In the genomic region with DNA sequence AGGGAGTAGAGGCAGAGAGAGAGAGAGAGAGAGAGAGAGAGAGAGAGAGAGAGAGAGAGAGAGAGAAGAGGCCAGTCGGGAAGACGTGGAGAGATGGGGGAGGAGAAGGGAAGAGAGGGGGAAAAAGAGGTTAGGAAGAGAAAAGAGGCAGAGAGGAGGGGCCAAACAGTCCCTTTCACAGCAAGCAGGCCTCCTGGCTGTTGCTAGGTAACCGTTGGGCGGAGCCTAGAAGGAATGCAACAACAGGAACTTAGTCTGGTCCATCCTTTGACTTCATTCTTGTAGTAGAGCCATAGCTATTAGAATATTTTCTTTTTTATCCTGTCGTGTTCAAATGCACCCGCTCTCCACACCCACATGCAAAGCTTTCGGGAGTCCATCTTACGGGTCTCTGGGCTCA, we compare ENCODE assay signal across 9 mouse cellular contexts. TPM values are rescaled to one million over a fixed set of nuclear protein-coding genes. Genes with fewer than 3 reads are reported as not detected.
DNase-seq lines count a peak whose midpoint lies in the region; ATAC-seq and TF ChIP-seq lines count a peak whose summit lies in the region.
"Had no signal": no experiment of that assay in that cellular context is flagged by ENCODE, and none has a peak within 500 bp of the region (broad histone marks: within the 10 kb centered on the region; RNA-seq: fewer than 3 reads in every experiment).

No protein-coding gene starts in this region.

- no peaks in the 10 kb centered on the region for H3K36me3 ChIP-seq in heart, embryonic 11.5 days (ENCODE audit: control insufficient read depth, insufficient read depth, low read length)
- H3K36me3 ChIP-seq in embryonic facial prominence, embryonic 11.5 days (replicated peaks; ENCODE audit: control insufficient read depth, insufficient read depth, low read depth, low read length) = no peaks in the 10 kb centered on the region
- H3K36me3 ChIP-seq in kidney, postnatal 0 days (ENCODE audit: insufficient read depth, low read length) = no peaks in the 10 kb centered on the region

- no peak overlapping the region for H3K9ac ChIP-seq in heart, embryonic 11.5 days (ENCODE audit: low read depth, low read length)
- no peak overlapping the region for H3K9ac ChIP-seq in embryonic facial prominence, embryonic 11.5 days (replicated peaks; ENCODE audit: low read length)
- H3K9ac ChIP-seq in kidney, postnatal 0 days (ENCODE audit: low read depth, low read length) = no peak overlapping the region

- DNase-seq in heart, postnatal 25 days (ENCODE audit: low spot score) = no peak
- peak; percentile 83 for DNase-seq in ES-CJ7 (ENCODE audit: low read depth, low spot score)
- peak; percentile 89 for DNase-seq in embryonic facial prominence, embryonic 11.5 days (ENCODE audit: low spot score)
- DNase-seq in kidney, postnatal 0 days (ENCODE audit: low spot score) = peak; percentile 87
- peak; percentile 51 for DNase-seq in thymus, postnatal 0 days (ENCODE audit: low spot score)
- DNase-seq in frontal cortex, postnatal 10 days (ENCODE audit: low spot score in 2 of 2) = no peak

- no peak for TF ChIP-seq CTCF in kidney, postnatal 0 days (IDR thresholded peaks at IDR 0.05; ENCODE audit: low read depth)

- H3K27me3 ChIP-seq in heart, embryonic 11.5 days (ENCODE audit: control insufficient read depth, insufficient read depth, low read length) = no peaks in the 10 kb centered on the region
- no peaks in the 10 kb centered on the region for H3K27me3 ChIP-seq in embryonic facial prominence, embryonic 11.5 days (ENCODE audit: control insufficient read depth, insufficient read depth, low read length)
- no peaks in the 10 kb centered on the region for H3K27me3 ChIP-seq in kidney, postnatal 0 days (ENCODE audit: insufficient read depth, low read length)

- 0 out of 2 replicates have a peak, but pooled peaks cover 4% of the 10 kb centered on the region for H3K4me1 ChIP-seq in heart, embryonic 11.5 days (ENCODE audit: control insufficient read depth, insufficient read depth, low read length)
- H3K4me1 ChIP-seq in embryonic facial prominence, embryonic 11.5 days (ENCODE audit: control insufficient read depth, insufficient read depth, low read length) = no peaks in the 10 kb centered on the region
- 0 out of 2 replicates have a peak, but pooled peaks cover 7% of the 10 kb centered on the region for H3K4me1 ChIP-seq in kidney, postnatal 0 days (replicated peaks; ENCODE audit: insufficient read depth, low read length)

- H3K27ac ChIP-seq in heart, embryonic 11.5 days (ENCODE audit: low read depth, low read length) = no peak overlapping the region
- H3K27ac ChIP-seq in embryonic facial prominence, embryonic 11.5 days (replicated peaks; ENCODE audit: low read depth, low read length) = no peak overlapping the region
- H3K27ac ChIP-seq in kidney, postnatal 0 days = no peak overlapping the region

- no peak for ATAC-seq in heart, embryonic 11.5 days (replicated peaks; ENCODE audit: insufficient number of reproducible peaks, low FRiP score, low TSS enrichment)
- 0 out of 2 replicates have a peak, but pooled peaks have one; percentile 55 for ATAC-seq in embryonic facial prominence, embryonic 11.5 days (replicated peaks; ENCODE audit: insufficient number of reproducible peaks, low FRiP score, low TSS enrichment, low read depth)
- no peak; the same call in 1 of the 2 replicates for ATAC-seq in kidney, postnatal 0 days (replicated peaks; ENCODE audit: low FRiP score, low read depth)
- peak; percentile 37 for ATAC-seq in megakaryocyte progenitor cell, adult 5-6 weeks (replicated peaks; ENCODE audit: poor library complexity)

- intact Hi-C loops in heart, postnatal 25 days (cut with DNase I) = no loop called here

- no peaks in the 10 kb centered on the region for H3K9me3 ChIP-seq in heart, embryonic 11.5 days (replicated peaks; ENCODE audit: control insufficient read depth, low read length)
- H3K9me3 ChIP-seq in embryonic facial prominence, embryonic 11.5 days (replicated peaks; ENCODE audit: control insufficient read depth, low read length) = no peaks in the 10 kb centered on the region
- no peaks in the 10 kb centered on the region for H3K9me3 ChIP-seq in kidney, postnatal 0 days (replicated peaks; ENCODE audit: low read length)

- whole genome bisulfite sequencing in heart, embryonic 11.5 days (ENCODE audit: insufficient replicate concordance) = 12% methylated on average over 8 of the region's 8 CpGs
- WGBS in embryonic facial prominence, embryonic 11.5 days = 5% methylated on average over 8 of the region's 8 CpGs
- WGBS in kidney, postnatal 0 days = 10% methylated on average over 8 of the region's 8 CpGs

- peak overlapping the region; percentile 15 for H3K4me2 ChIP-seq in heart, embryonic 11.5 days
- H3K4me2 ChIP-seq in embryonic facial prominence, embryonic 11.5 days (ENCODE audit: low read depth, low read length) = no peak overlapping the region
- peak overlapping the region; percentile 8; the same call in 1 of the 2 replicates for H3K4me2 ChIP-seq in kidney, postnatal 0 days (ENCODE audit: low read length)

- no peak overlapping the region for H3K4me3 ChIP-seq in heart, embryonic 11.5 days (ENCODE audit: low read depth, low read length)
- H3K4me3 ChIP-seq in embryonic facial prominence, embryonic 11.5 days (ENCODE audit: low read depth, low read length) = no peak overlapping the region
- no peak overlapping the region for H3K4me3 ChIP-seq in kidney, postnatal 0 days (replicated peaks; ENCODE audit: low read depth, low read length)

RNA-seq across cellular contexts. Expression of gene Rdm1, which starts 9.1 kb away (rescaled TPM):
- 27.9 and 28.2 TPM in 2 replicates for polyA plus RNA-seq in heart, embryonic 11.5 days (2014; fragmentation: Nextera tagmentation; extraction: Ambion mirVana)
- 10 to 100 TPM; 39.1 to 39.3 TPM for total RNA-seq in heart, postnatal 25 days (2021)
- 37.3 and 43.0 TPM in 2 replicates for polyA plus RNA-seq in embryonic facial prominence, embryonic 11.5 days (2014; fragmentation: Nextera tagmentation; extraction: Ambion mirVana)
- polyA plus RNA-seq in kidney, postnatal 0 days (2015; fragmentation: Nextera tagmentation; extraction: Ambion mirVana) = 30.9 and 37.6 TPM in 2 replicates
- total RNA-seq in megakaryocyte progenitor cell, adult 5-6 weeks (2015) = 9.8 and 12.7 TPM in 2 replicates
- 13.2 and 13.7 TPM in 2 replicates for total RNA-seq in megakaryocyte progenitor cell, adult 5-6 weeks (2017)
- polyA plus RNA-seq in thymus, postnatal 0 days (2015; fragmentation: Nextera tagmentation; extraction: Ambion mirVana) = 44.5 and 46.0 TPM in 2 replicates

RNA-seq across cellular contexts. Expression of gene Gm11634, which starts 18.8 kb away (rescaled TPM):
- not detected in 2 replicates for polyA plus RNA-seq in heart, embryonic 11.5 days (2014; fragmentation: Nextera tagmentation; extraction: Ambion mirVana)
- not detected for total RNA-seq in heart, postnatal 25 days (2021)
- not detected in 2 replicates for polyA plus RNA-seq in embryonic facial prominence, embryonic 11.5 days (2014; fragmentation: Nextera tagmentation; extraction: Ambion mirVana)
- polyA plus RNA-seq in kidney, postnatal 0 days (2015; fragmentation: Nextera tagmentation; extraction: Ambion mirVana) = 0.37 TPM in 1 of 2 replicates, not detected in the other
- not detected in 2 replicates for total RNA-seq in megakaryocyte progenitor cell, adult 5-6 weeks (2015)
- total RNA-seq in megakaryocyte progenitor cell, adult 5-6 weeks (2017) = not detected in 2 replicates
- polyA plus RNA-seq in thymus, postnatal 0 days (2015; fragmentation: Nextera tagmentation; extraction: Ambion mirVana) = not detected in 2 replicates
- polyA plus RNA-seq: large intestine, adult 2 months had no signal

RNA-seq across cellular contexts. Expression of gene Tmem106a, which starts 35.8 kb away (rescaled TPM):
- 3.3 and 4.4 TPM in 2 replicates for polyA plus RNA-seq in heart, embryonic 11.5 days (2014; fragmentation: Nextera tagmentation; extraction: Ambion mirVana)
- total RNA-seq in heart, postnatal 25 days (2021) = 1 to 10 TPM; 3.6 to 3.8 TPM
- 2.0 and 2.4 TPM in 2 replicates for polyA plus RNA-seq in embryonic facial prominence, embryonic 11.5 days (2014; fragmentation: Nextera tagmentation; extraction: Ambion mirVana)
- 19.4 and 20.9 TPM in 2 replicates for polyA plus RNA-seq in kidney, postnatal 0 days (2015; fragmentation: Nextera tagmentation; extraction: Ambion mirVana)
- total RNA-seq in megakaryocyte progenitor cell, adult 5-6 weeks (2015) = 2.7 and 3.7 TPM in 2 replicates
- 1.2 and 5.0 TPM in 2 replicates for total RNA-seq in megakaryocyte progenitor cell, adult 5-6 weeks (2017)
- 7.9 and 9.2 TPM in 2 replicates for polyA plus RNA-seq in thymus, postnatal 0 days (2015; fragmentation: Nextera tagmentation; extraction: Ambion mirVana)

RNA-seq across cellular contexts. Expression of gene Arl4d, which starts 47.5 kb away (rescaled TPM):
- 9.4 and 10.5 TPM in 2 replicates for polyA plus RNA-seq in heart, embryonic 11.5 days (2014; fragmentation: Nextera tagmentation; extraction: Ambion mirVana)
- 10 to 100 TPM; 21.6 to 31.0 TPM for total RNA-seq in heart, postnatal 25 days (2021)
- 2.8 and 4.3 TPM in 2 replicates for polyA plus RNA-seq in embryonic facial prominence, embryonic 11.5 days (2014; fragmentation: Nextera tagmentation; extraction: Ambion mirVana)
- polyA plus RNA-seq in kidney, postnatal 0 days (2015; fragmentation: Nextera tagmentation; extraction: Ambion mirVana) = 7.0 and 7.9 TPM in 2 replicates
- 1.1 and 1.9 TPM in 2 replicates for total RNA-seq in megakaryocyte progenitor cell, adult 5-6 weeks (2015)
- 0.75 and 1.0 TPM in 2 replicates for total RNA-seq in megakaryocyte progenitor cell, adult 5-6 weeks (2017)
- polyA plus RNA-seq in thymus, postnatal 0 days (2015; fragmentation: Nextera tagmentation; extraction: Ambion mirVana) = 3.0 and 3.1 TPM in 2 replicates

Comparison
In these comparisons a context has a peak if more than half of its experiments do, and no peak if none do; other contexts are left out.
1. ATAC-seq: peak in embryonic facial prominence, embryonic 11.5 days (single experiment) and megakaryocyte progenitor cell, adult 5-6 weeks (single experiment); none in heart, embryonic 11.5 days (single experiment) and kidney, postnatal 0 days (single experiment).
2. DNase-seq: peak in ES-CJ7 (single experiment), embryonic facial prominence, embryonic 11.5 days (single experiment), kidney, postnatal 0 days (single experiment) and thymus, postnatal 0 days (single experiment); none in heart, postnatal 25 days (single experiment) and frontal cortex, postnatal 10 days (0 of 2).